Mouse (Mus musculus) frontal cortex, adult (tissue): Measurements from ENCODE around the gene Hspb8.

Experiments used
- ATAC-seq: cut with Nextera tagmentation; 2 replicates; pipeline ENCODE4 v1.9.2; 2017; ENCODE audit warnings: mild to moderate bottlenecking, moderate library complexity, mixed read lengths; ENCODE audit not compliant: low TSS enrichment

Hspb8 gene

DNA sequence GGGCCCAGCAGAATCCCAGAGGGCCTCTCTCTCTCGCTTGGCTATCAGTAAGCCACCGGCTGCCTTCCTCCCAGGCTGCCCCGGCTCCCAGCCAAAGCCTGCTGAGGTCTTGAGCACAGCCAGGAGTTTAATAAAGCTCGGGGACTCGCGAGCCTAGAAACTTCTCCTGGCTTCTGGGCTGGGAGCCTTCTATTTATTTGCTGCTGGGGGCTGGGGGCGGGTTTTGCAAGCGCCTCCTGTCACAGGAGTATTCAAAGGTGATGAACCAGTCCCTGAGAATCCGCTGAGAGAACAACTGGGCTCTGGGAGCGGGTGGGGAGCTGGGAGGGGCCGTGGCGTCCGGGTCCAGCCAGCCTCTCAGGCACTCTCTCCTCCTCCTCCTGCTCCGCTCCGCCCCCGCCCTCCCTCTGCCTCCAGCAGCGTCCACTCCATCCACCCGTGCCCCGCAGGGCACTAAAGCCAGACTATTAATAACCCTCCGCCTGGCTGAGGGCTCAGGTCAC lies at the start of gene Hspb8:
Hspb8 (minus strand) TSS at position 166 of the 503 bp plus-strand sequence.
- peak; percentile 53; the same call in 1 of the 2 replicates for ATAC-seq

DNA sequence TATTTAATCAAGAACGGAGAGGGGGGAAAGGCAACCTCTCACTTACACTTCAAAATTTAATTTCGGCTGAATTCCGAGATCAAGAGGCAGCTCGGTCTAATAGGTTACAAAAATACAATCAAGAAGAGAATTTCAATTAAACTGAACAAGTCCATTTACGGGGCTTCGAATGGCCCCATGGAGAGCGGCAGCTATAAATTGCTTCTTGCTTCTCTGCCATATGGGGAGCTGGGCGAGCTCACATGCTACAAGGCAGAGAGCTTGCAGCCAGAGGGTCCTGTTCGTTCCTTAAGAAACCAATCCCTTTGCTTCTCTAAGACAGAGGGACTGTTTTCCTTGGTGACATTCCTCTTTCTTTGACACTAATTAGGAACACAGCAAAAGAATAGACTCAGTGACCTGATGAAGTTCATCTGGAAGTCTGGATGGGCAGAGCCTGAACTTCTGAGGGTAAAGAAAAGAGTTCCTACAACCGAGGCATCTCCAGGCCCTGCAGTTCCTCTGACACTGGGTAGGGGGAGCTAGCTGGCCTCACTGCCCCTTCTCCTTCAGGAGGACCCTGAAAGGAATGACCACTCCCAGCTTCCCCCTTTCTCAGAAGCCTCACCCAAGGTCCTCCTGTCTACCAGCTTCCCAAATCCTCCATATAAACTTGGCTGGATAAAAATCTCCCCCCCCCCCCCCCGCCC lies 38.8 kb upstream of the Hspb8 start:
- ATAC-seq: no peak

DNA sequence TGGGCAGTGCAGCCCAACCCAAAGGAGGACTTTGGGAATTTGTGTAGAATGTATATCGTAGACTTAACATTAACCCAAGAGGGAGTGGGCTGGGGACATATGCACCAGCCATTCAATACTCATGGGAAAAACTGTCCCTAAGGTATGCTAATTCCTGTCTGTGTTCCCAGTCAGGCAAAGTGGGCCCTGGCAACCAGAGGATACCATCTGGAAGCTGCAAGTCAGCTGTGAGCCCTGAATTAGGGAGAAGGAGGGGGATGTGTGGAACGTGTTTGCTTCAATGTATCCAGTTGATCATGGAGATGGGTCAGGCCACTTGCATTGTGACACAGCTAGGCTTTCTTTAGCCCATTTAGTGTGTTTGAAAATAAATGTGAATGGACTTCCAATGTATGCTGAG lies 37.3 kb upstream of the Hspb8 start:
- peak; percentile 47; the same call in 1 of the 2 replicates for ATAC-seq

DNA sequence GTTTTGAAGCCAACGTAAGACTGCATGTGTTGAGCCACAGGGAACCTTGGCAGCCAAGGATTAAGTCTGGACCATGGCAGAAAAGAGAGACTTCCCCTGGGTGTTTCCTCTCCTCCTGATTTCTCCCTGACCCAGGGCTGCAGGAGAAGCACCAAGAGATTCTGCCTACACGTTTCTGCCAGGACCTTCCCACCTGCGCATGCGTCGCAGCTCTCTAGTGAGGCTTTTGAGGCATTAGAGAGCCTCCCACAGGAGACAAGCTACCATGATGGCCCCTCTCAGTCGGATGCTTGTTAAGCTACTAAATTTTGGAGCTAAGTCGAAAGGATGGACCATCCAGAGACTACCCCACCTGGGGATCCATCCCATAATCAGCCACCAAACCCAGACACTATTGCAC lies 35.1 kb upstream of the Hspb8 start:
- no peak for ATAC-seq

- ATAC-seq: no peak; the same call in 1 of the 2 replicates
These were observed 34.3 kb upstream of the Hspb8 start for GRCm38 (mm10) chr5:116456796-116457515.

DNA sequence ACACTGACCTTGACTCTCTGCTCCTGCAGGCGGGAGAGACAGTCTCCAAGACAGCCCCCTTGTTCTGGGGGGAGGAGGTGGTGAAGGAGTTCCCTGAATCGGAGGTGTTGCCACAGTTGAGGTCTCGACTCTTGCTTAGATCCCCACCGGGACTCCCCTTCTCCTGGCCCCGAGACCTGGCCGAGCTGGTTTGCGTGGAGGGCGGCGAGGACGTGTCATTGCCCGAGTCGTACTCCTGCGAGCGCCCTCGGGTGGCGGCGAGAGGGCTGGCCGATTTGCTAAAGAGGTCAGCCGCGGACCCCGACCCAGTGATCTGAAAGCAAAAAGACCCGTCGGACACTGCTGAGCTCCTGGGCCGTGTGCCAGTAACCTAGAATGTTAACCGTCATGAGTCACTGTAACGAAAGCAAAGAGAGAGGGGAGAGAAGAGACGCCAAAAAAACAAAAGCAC lies 30.8 kb upstream of the Hspb8 start:
- ATAC-seq: no peak

DNA sequence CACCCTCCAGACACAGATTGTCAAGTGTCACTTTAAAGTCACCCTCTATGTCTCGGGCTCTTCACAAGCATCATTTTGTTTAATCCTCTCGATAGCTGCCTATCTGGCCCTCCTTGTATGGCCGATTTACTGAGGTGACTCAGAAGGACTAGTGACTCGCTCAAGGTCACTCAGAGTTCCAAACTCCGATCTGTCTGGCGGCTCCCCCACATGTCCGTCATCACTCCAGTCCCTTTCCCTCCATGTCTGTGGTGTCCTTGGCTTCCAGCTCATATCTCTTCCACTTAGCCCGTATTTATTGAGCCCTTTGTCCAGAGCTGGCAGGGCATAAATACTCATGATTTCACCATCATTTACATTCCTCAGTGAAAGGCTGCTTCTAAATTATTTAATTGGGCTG lies 28.2 kb upstream of the Hspb8 start:
- no peak for ATAC-seq

DNA sequence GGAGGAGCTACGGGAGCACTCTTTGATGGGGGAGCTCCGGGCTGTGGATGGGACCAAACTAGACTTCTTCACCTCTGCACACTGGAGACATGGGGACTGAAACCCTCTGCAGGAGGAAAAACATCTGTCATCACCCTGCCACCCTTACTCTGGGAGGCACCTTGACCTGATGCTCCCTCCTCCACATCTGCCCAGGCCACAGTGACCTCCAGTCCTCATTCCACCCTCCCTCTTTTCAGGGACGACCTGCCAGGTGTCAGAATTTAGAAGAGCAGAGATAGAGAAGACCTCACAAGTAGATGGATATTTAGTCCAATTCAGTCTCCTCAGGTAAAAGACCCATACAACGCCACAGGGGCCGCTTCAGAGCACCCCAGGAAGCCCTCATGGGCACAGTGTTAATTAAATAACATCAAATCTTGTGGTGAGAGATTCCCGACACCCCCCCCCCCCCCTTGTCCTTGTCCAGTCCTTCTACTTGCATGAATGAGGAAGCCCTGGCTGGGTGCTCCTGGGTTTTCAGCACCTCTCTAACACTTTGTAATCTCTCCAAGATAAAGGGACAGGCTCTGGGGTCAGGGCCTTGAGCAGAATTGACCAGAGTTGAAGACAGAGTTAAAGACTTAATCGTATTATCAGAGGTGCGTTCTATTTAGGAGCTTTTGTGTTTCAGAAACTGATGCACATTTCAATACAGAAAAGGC lies 27.0 kb upstream of the Hspb8 start:
- no peak for ATAC-seq

- no peak for ATAC-seq
These were observed 25.9 kb upstream of the Hspb8 start for GRCm38 (mm10) chr5:116448409-116449191.

GRCm38 (mm10) chr5:116447821-116448350 lies 25.2 kb upstream of the Hspb8 start:
- ATAC-seq: no peak

DNA sequence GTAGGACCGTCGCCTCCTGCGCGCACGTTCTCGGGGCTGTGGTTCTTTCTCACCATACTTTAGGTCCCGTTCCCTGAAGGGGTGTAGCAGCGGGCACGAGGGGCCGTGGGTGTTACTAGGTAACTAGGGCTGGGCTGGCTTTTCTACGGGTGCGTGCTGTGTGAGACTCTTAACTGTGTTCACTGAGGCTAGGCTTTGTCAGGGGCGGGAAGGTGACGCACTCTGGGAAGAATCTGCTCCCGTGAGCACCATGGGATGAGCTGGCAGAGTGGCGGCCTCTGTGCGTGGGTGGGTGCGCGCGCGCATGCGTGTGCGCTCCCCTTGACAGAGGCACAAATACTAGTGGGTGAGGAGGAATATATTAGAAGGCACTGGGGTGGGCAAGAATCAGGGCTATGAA lies 23.9 kb upstream of the Hspb8 start:
- peak; percentile 47 for ATAC-seq

GRCm38 (mm10) chr5:116445634-116446367 lies 23.1 kb upstream of the Hspb8 start:
- ATAC-seq: no peak

DNA sequence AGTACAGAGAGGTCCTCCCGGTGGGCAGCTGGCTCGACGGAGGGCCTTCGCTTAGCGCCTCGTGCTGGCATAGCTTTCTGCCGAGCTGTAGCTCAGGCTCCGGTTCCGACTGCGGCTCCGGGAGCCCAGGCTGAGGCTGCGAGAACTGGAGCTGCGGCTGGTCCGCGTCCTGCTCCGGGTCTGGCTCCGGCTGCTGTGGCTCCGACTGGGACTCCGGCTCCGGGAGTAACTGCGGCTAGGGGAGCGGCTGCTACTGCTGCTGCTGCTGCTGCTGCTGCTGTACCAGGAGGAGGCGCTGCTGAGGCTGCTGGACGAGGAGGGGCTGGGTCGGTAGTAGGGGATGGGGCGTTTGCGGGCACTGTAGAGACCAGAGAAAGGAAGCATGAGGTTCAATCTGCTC lies 21.9 kb upstream of the Hspb8 start:
- no peak for ATAC-seq

DNA sequence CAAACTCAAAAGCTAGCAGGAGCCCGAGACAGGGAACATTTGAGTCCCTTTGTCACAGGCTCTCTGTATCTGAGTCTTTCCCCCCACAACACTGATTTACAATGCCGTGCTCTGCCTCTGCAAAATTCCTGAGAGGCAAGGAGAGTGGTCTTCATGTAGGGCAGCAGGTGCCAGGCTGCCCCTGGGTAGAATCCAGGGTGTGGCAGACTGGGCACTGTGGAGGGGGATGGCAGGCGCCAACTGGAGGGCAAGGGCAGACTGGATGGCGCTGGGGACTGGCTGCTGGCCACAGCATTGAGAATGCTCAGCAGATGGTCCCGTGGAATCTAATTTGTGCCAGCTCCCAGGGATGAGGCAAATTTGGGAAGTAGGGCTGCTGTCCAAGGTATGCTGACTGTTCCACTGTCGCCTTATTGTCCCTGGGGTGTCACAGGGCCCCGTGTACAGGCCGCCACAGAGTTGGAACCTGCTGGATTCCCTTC lies 20.8 kb upstream of the Hspb8 start:
- peak; percentile 24; the same call in 1 of the 2 replicates for ATAC-seq

GRCm38 (mm10) chr5:116442697-116443458 lies 20.2 kb upstream of the Hspb8 start:
- peak; percentile 49 for ATAC-seq

- peak; percentile 55 for ATAC-seq
These were observed 17.6 kb upstream of the Hspb8 start for GRCm38 (mm10) chr5:116440251-116440650.

- no peak for ATAC-seq
These were observed 15.7 kb upstream of the Hspb8 start for GRCm38 (mm10) chr5:116438328-116438727.

DNA sequence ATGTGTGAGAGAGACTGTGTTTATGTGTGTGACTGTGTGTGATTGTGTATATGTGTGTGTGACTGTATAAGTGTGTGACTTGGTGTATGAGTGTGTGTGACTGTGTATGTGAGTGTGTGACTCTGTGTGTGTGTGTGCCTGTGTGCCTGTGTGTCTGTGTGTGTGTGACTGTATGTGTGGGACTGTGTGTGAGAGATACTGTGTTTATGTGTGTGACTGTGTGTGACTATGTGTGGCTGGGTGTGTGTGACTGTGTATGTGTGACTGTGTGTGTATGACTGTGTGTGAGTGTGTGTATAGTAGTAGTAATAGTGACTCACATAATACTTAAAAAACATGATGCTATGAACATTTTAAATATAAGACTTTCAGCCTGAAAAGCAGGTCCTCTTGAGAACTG lies 13.5 kb upstream of the Hspb8 start:
- no peak for ATAC-seq

- peak; percentile 69 for ATAC-seq
These were observed 12.5 kb upstream of the Hspb8 start for GRCm38 (mm10) chr5:116434976-116435850.
